Mouse (Mus musculus) brain, embryonic 14.5 days (tissue): Measurements from ENCODE around the gene Wipi2. TPM values are rescaled to one million over a fixed set of nuclear protein-coding genes. Genes with fewer than 3 reads are reported as not detected.

ENCODE experiments used
- DNase-seq: peaks from one replicate; pipeline ENCODE4 v3.0.0-alpha.2; 2011; ENCODE audit warnings: low read depth
- CTCF ChIP-seq: fragments of 200-500 bp; IDR thresholded peaks from 2 replicates; pipeline ENCODE4 v1.5.1; 2012; ENCODE audit warnings: inconsistent platforms, mild to moderate bottlenecking, moderate library complexity, borderline replicate concordance; ENCODE audit not compliant: insufficient read depth, insufficient read length; ENCODE audit errors: extremely low read depth
- POLR2A ChIP-seq: fragments of 200-500 bp; IDR thresholded peaks from 2 replicates; pipeline ENCODE4 v1.6.1; 2012; ENCODE audit warnings: mild to moderate bottlenecking, inconsistent platforms, borderline replicate concordance; ENCODE audit not compliant: poor library complexity, insufficient read depth, insufficient read length, severe bottlenecking; ENCODE audit errors: extremely low read depth
- polyA plus RNA-seq: library from polyadenylated mRNA; depleted of rRNA; stranded (reverse); fragments of >200 nt; gene quantifications from 2 replicates; pipeline ENCODE4 v1.2.3, GENCODE M21; 2012

Wipi2 gene
- polyA plus RNA-seq, 1 experiment = 51.5 TPM

DNA sequence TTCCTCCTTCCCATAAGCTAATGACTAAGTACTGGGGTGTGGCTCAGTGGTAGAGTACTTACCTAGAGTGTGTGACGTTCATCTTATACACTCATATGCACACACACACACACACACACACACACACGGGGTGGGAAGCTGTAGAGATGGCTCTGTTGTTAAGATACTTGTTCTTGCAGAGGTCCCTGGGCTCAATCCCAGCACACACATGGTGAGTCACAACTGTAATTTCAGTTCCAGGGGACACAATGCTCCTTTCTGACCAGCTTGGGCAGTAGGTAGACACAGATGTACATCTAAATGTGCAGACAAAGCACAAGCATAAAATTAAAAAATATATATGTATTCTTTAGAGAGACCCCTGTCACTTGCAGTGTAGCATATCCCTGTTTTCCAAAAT is 70.2 kb downstream of the Wipi2 start:
- no peak for DNase-seq
- TF ChIP-seq POLR2A = no peak
- no peak for TF ChIP-seq CTCF

DNA sequence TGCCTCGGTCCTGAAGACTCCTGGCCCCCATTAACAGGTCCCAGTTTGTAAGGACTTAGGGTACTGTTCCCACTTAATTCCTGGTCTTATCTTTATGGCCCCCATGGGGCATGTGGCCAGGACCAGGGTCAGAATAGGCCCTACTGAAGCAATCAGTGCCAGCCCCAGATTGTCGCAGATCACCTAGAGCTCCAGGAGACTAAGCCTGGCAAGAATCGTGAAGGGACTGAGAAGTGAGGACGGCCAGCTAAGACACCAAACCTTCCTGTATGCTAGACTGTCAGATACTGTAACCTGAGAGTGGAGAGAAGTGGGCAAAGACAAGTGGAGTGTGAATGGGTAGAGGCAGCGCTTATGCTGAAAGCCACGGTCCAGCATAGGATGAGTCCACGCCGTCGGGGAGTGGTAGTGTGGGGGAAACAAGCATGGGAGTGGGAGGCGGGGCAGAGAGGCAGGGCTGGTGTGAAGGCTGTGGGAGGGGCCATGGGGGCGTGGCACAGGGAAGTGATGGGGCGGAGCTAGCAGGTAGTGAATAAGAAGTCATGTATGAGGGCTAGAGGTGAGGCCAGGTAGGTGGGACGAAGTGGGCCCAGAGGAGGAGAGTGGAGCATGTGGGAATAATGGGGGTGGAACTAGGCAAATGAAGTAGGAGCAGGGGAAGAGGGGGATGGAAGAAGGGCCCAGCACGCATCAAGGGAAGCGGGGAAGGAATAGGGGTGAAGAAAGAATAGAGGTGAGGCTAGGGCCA is 73.5 kb downstream of the Wipi2 start:
- no peak for DNase-seq
- TF ChIP-seq CTCF (no peak), POLR2A (no peak)

DNA sequence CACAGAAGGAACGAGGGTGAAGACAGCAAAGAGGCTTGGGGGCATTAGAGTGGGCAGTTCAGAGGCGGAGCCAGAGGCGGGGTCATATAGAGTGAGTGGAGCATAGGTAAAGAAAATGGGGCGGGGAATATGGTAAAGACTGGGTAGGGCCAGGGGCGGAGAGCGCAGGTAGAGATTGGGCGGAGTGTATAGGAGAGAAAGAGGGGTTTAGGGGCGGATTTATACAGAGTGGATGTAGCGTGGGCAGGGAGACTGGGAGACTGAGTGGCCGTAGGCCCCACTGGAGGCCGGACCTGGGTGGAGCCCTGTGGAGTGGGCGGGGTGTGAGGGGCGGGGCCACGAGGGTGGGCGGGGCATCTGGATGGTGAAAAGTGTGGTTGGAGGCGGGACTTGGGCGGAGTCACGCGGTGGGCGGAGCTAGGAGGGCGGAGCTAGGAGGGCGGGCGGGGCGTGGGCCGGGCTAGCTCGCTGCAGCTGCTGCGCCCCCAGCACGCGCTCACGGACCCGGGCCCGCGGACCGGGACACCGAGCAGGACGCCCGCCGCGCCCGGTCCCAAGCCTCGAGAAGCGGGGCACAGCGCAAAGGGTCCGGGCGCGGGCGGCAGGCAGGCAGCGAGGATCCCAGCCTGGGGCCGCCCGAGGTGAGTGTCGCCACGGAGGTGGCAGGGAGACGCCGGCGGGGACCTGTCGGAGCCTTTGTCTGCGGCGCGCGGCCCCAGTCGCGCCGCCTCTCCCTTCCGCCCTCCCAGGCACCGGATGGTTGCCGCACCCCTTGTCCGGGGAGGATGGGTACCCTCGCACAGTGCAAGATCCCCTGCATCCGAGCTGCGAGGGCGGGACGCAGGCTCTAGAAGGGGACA is 74.4 kb downstream of the Wipi2 start:
- no peak for TF ChIP-seq CTCF
- peak; percentile 88 for TF ChIP-seq POLR2A
- DNase-seq = peak; percentile 91

DNA sequence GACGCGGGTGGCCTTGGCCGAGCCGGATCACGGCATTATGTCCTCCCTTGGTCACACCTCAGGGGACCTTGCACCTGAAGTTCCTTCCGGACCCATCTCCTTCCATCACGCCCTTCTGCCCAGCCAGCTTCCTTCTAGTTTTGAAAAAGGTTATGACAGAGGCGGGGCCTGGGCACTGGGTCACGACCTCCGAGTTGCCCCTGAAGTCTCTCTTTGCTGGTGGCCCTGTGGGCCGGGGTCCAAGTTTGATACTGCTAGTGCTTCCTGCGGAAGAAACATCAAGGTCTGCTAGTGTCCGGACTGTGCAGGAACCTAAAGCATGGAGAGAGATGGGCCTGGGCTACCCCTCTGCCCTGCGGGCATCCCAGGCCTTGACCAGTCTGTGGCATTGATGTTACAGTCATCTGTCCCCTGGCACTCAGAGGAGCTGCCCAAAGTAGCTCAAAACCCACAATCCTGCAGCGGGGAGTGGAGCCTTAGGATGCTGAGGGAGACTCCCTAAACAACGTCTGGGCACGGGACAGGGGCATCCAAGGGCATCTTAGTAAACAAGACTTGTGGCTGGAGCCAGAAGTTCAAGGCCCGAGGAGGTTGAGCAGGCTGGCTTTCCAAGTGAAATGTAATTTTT is 75.1 kb downstream of the Wipi2 start:
- DNase-seq = no peak
- no peak for TF ChIP-seq POLR2A

DNA sequence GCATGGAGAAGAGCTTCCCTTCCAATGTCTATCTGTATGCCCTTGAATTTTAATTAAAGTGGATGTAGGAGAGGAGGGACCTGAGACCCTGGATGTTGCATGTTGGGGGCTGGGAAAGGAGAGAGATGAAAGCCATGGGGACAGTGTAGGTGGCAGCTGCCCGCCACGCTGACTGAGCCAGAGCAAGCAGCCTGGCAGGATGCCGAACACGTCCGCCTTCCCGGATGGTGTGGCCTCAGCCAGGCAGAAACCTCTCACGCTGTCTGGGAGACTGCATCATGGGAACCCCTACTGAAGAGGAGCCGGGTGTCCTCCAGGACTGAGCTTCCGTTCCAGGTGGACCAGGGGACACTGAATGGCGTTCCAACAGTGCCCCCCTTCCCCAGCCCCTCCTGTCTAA is 76.1 kb downstream of the Wipi2 start:
- DNase-seq = peak; percentile 65
- TF ChIP-seq CTCF (no peak), POLR2A (no peak)

DNA sequence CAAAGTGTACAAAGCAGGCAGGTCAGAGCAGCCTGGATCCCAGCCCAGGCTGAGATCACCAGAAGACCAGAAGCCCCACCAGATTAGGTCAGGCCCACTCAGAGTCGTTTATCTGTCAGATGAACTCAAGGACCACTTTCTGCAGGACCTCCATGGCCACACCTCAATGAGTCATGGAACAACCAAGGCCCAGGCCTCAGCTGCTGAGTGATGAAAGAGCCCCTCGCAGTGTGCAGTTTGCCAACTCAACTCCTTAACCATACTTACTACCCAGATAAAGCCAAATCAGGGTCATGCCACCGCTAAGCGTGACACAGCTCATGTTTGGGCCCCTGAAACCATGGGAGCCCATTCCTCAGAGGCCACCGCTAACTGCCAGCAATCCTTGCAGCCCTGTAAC is 80.2 kb downstream of the Wipi2 start:
- TF ChIP-seq POLR2A (no peak), CTCF (no peak)
- no peak for DNase-seq

DNA sequence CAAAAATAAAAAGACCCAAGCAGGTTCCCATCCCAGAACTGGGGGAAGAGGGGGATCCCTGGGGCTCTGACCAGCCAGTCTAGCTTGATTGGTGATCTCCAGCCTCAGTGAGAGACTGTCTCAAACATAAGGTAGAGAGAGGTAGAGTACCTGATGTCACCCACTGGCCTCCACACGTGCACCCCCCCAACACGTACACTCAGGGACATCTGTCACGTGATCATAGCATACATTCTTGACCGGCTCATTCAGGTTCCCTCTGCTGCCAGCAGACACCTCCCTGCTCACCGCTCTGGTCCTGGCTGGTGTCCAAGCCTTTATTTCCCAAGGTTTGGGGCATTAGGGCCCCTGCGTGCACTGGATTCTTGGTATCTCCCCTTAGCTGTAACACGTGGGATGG is 81.9 kb downstream of the Wipi2 start:
- DNase-seq = no peak
- TF ChIP-seq POLR2A = no peak
- no peak for TF ChIP-seq CTCF

DNA sequence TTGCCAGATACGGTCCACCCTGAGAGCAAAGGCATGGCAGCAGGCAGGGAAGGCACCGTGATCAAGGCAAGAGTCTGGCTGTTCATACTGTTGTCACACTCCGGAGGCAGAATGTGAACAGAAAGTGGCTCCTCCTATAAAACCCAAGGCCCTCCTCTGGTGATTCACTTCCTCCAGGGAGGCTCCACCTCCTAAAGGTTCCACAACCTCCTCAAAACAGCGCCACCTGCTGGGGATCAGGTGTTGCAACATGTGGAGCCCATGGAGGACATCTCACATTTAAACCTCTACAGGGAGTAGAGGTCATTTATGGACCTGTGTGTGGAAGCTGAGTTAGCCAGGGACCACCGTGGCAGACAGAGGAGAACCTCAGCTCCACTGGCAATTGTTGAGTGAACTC is 84.9 kb downstream of the Wipi2 start:
- no peak for DNase-seq
- peak; percentile 35; the same call in 1 of the 2 replicates for TF ChIP-seq CTCF
- no peak for TF ChIP-seq POLR2A

DNA sequence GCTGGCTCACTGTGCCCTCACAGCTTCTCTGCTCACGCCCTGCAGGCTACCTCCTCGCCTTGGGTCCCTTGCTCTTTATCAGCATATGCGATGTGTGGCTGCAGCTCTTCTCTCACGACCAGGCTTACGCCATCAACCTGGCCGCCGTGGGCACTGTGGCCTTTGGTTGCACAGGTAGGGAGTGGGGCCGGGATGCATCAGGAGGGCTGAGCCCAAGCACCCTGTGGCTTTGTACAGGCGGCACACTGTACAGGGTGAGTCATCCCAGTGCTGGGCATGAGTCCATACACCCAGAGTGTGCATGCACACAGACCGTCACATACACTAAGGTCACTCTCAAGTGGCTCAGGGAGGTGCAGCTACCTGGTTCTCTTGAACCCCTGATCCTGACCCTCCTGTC is 86.5 kb downstream of the Wipi2 start:
- DNase-seq = no peak

DNA sequence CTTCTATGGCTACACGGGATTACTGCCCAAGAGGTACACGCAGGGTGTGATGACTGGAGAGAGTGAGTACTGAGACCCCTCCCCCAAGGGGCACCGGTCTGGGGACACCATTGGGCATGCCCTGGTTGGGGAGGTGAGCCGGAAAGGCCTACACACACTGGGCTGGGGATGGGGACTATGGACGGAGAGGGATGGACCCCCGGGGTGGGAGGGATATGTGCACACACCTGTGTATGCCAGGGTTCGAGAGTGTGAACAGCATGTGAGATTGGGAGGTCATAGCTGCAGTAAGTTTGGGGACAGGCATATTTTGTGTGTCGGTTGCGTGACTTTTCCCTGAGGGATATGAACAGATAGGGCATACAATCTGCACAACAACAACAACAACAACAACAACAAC is 87.6 kb downstream of the Wipi2 start:
- TF ChIP-seq POLR2A (no peak), CTCF (no peak)
- DNase-seq = no peak

More for the DNA sequence above, 86.5 kb downstream of the Wipi2 start:
- TF ChIP-seq POLR2A (no peak), CTCF (no peak)

DNA sequence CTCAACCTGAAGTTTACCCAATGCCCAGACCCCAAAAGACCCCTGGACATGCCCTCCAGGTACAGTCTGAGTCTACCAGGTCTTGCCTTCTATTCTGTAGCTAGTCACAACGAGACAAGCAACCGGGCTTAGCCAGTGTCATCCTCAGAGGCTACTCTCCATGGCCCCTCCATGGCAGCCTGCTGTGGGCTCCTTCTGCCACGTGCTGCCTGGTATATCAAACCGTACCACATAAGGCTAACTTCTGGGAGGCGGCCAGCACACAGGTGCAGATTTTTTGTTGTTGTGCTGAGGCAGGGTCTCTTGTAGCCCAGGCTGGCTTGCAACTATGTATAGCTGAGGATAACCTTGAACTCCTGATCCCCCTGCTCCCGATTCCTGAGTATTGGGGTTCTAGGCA is 88.6 kb downstream of the Wipi2 start:
- TF ChIP-seq CTCF (no peak), POLR2A (no peak)
- no peak for DNase-seq

DNA sequence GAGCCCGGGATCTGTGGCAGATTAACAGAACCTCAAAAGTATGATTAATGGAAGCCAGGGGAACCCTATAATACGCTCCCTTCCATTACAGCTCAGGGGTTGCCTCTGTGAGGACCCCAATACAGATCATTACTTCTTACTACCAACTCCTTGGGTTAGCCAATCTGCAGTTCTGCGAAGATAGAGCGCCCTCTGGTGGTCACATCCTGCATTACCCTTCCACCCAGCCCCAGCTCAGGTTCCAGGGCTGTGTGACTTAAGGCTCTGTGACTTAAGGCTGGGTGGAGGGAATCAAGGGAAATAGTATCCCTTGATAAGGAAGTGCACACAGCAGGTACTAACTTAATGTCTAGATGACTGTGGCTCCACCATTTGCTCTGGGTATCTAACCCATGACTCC is 90.5 kb downstream of the Wipi2 start:
- DNase-seq = peak; percentile 82
- TF ChIP-seq POLR2A = no peak
- TF ChIP-seq CTCF = peak; percentile 95

DNA sequence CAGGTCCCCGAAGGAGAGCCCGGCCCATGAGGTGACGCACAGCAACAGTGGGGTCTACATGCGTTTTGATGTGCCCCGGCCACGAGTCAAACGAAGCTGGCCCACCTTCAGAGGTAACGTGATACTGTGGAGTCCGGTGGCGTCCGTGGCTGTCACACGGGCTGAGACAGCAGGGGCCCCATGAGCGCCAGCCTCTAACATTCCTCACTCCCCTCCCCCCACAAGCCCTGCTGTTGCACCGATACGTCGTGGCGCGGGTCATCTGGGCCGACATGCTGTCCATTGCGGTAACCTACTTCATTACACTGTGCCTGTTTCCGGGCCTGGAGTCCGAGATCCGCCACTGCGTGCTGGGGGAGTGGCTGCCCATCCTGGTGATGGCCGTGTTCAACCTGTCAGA is 91.0 kb downstream of the Wipi2 start:
- TF ChIP-seq CTCF = no peak
- no peak for TF ChIP-seq POLR2A
- no peak for DNase-seq
